Mouse (Mus musculus): Measurements from ENCODE around the gene Gm45623. TPM values are rescaled to one million over a fixed set of nuclear protein-coding genes. Genes with fewer than 3 reads are reported as not detected.

The Gm45623 gene
- 4.5 and 5.0 TPM in 2 replicates for polyA plus RNA-seq (2014; fragmentation: Nextera tagmentation; extraction: Ambion mirVana)

GRCm38 (mm10) chr13:56753192-56753951 lies at the start of gene Gm45623:
Gene Gm45623, minus strand, starts transcription at chr13:56753827.
- ATAC-seq (ENCODE audit: insufficient number of reproducible peaks, insufficient read depth, low FRiP score, low read depth) = no peak

GRCm38 (mm10) chr13:56797459-56797858 lies 43.8 kb upstream of the Gm45623 start:
- Histone ChIP-seq H3K27ac (ENCODE audit: low read length) (no peak overlapping the region), H3K27me3 (ENCODE audit: control insufficient read depth, insufficient read depth, low read length) (no peaks in the 10 kb centered on the region), H3K4me2 (replicated peaks; ENCODE audit: low read depth, low read length) (no peak overlapping the region), H3K4me1 (ENCODE audit: control insufficient read depth, insufficient read depth, low read length) (no peaks in the 10 kb centered on the region), H3K9ac (replicated peaks; ENCODE audit: low read depth, low read length) (no peak overlapping the region), H3K9me3 (ENCODE audit: control insufficient read depth, low read depth, low read length) (no peaks in the 10 kb centered on the region), H3K36me3 (ENCODE audit: control insufficient read depth, insufficient read depth, low read length) (no peaks in the 10 kb centered on the region), H3K4me3 (ENCODE audit: low read depth, low read length) (no peak overlapping the region)
- no peak for ATAC-seq (ENCODE audit: insufficient number of reproducible peaks, insufficient read depth, low FRiP score, low read depth)
- 58% methylated on average over 7 of the region's 7 CpGs for WGBS

More at GRCm38 (mm10) chr13:56753192-56753951, at the start of gene Gm45623:
- Histone ChIP-seq H3K9ac (replicated peaks; ENCODE audit: low read depth, low read length) (peak within 1 kb of the TSS; percentile 57), H3K36me3 (ENCODE audit: control insufficient read depth, insufficient read depth, low read length) (no peaks in the 10 kb centered on the region), H3K27ac (ENCODE audit: low read length) (0 out of 2 replicates have a peak within 1 kb of the TSS, but pooled peaks have one; percentile 3), H3K9me3 (ENCODE audit: control insufficient read depth, low read depth, low read length) (no peaks in the 10 kb centered on the region), H3K4me1 (ENCODE audit: control insufficient read depth, insufficient read depth, low read length) (peaks cover 21% of the 10 kb centered on the region; the same call in 1 of the 2 replicates), H3K27me3 (ENCODE audit: control insufficient read depth, insufficient read depth, low read length) (peaks cover 12% of the 10 kb centered on the region; the same call in 1 of the 2 replicates), H3K4me3 (ENCODE audit: low read depth, low read length) (peak within 1 kb of the TSS; percentile 50), H3K4me2 (replicated peaks; ENCODE audit: low read depth, low read length) (peak within 1 kb of the TSS; percentile 98)
- 1% methylated on average over 69 of the region's 71 CpGs for WGBS

GRCm38 (mm10) chr13:56795501-56795900 lies 41.9 kb upstream of the Gm45623 start:
- H3K4me2 ChIP-seq (replicated peaks; ENCODE audit: low read depth, low read length) = no peak overlapping the region
- no peak for ATAC-seq (ENCODE audit: insufficient number of reproducible peaks, insufficient read depth, low FRiP score, low read depth)

GRCm38 (mm10) chr13:56794441-56794840 lies 40.8 kb upstream of the Gm45623 start:
- H3K4me1 ChIP-seq (ENCODE audit: control insufficient read depth, insufficient read depth, low read length) = no peaks in the 10 kb centered on the region
- ATAC-seq (ENCODE audit: insufficient number of reproducible peaks, insufficient read depth, low FRiP score, low read depth) = no peak
- H3K9me3 ChIP-seq (ENCODE audit: control insufficient read depth, low read depth, low read length) = no peaks in the 10 kb centered on the region
- H3K9ac ChIP-seq (replicated peaks; ENCODE audit: low read depth, low read length) = no peak overlapping the region
- no peaks in the 10 kb centered on the region for H3K27me3 ChIP-seq (ENCODE audit: control insufficient read depth, insufficient read depth, low read length)
- H3K4me2 ChIP-seq (replicated peaks; ENCODE audit: low read depth, low read length) = no peak overlapping the region
- 62% methylated on average over 7 of the region's 7 CpGs for WGBS
- H3K4me3 ChIP-seq (ENCODE audit: low read depth, low read length) = no peak overlapping the region
- H3K36me3 ChIP-seq (ENCODE audit: control insufficient read depth, insufficient read depth, low read length) = no peaks in the 10 kb centered on the region
- no peak overlapping the region for H3K27ac ChIP-seq (ENCODE audit: low read length)

More at GRCm38 (mm10) chr13:56795501-56795900, 41.9 kb upstream of the Gm45623 start:
- Histone ChIP-seq H3K27me3 (ENCODE audit: control insufficient read depth, insufficient read depth, low read length) (no peaks in the 10 kb centered on the region), H3K27ac (ENCODE audit: low read length) (no peak overlapping the region), H3K36me3 (ENCODE audit: control insufficient read depth, insufficient read depth, low read length) (no peaks in the 10 kb centered on the region), H3K9ac (replicated peaks; ENCODE audit: low read depth, low read length) (no peak overlapping the region), H3K4me1 (ENCODE audit: control insufficient read depth, insufficient read depth, low read length) (no peaks in the 10 kb centered on the region), H3K9me3 (ENCODE audit: control insufficient read depth, low read depth, low read length) (no peaks in the 10 kb centered on the region), H3K4me3 (ENCODE audit: low read depth, low read length) (no peak overlapping the region)
- 82% methylated on average over 7 of the region's 7 CpGs for WGBS

GRCm38 (mm10) chr13:56792844-56793243 lies 39.2 kb upstream of the Gm45623 start:
- Histone ChIP-seq H3K27ac (ENCODE audit: low read length) (no peak overlapping the region), H3K4me3 (ENCODE audit: low read depth, low read length) (no peak overlapping the region), H3K9me3 (ENCODE audit: control insufficient read depth, low read depth, low read length) (no peaks in the 10 kb centered on the region), H3K4me2 (replicated peaks; ENCODE audit: low read depth, low read length) (no peak overlapping the region), H3K4me1 (ENCODE audit: control insufficient read depth, insufficient read depth, low read length) (no peaks in the 10 kb centered on the region), H3K36me3 (ENCODE audit: control insufficient read depth, insufficient read depth, low read length) (no peaks in the 10 kb centered on the region), H3K27me3 (ENCODE audit: control insufficient read depth, insufficient read depth, low read length) (no peaks in the 10 kb centered on the region), H3K9ac (replicated peaks; ENCODE audit: low read depth, low read length) (no peak overlapping the region)
- no peak for ATAC-seq (ENCODE audit: insufficient number of reproducible peaks, insufficient read depth, low FRiP score, low read depth)
- WGBS = 65% methylated on average over 3 of the region's 3 CpGs

GRCm38 (mm10) chr13:56790683-56791082 lies 37.1 kb upstream of the Gm45623 start:
- 91% methylated on average over 3 of the region's 3 CpGs for WGBS
- no peak overlapping the region for H3K4me3 ChIP-seq (ENCODE audit: low read depth, low read length)
- H3K9me3 ChIP-seq (ENCODE audit: control insufficient read depth, low read depth, low read length) = no peaks in the 10 kb centered on the region
- H3K9ac ChIP-seq (replicated peaks; ENCODE audit: low read depth, low read length) = no peak overlapping the region
- no peak overlapping the region for H3K4me2 ChIP-seq (replicated peaks; ENCODE audit: low read depth, low read length)
- no peaks in the 10 kb centered on the region for H3K4me1 ChIP-seq (ENCODE audit: control insufficient read depth, insufficient read depth, low read length)
- no peaks in the 10 kb centered on the region for H3K27me3 ChIP-seq (ENCODE audit: control insufficient read depth, insufficient read depth, low read length)
- no peaks in the 10 kb centered on the region for H3K36me3 ChIP-seq (ENCODE audit: control insufficient read depth, insufficient read depth, low read length)
- ATAC-seq (ENCODE audit: insufficient number of reproducible peaks, insufficient read depth, low FRiP score, low read depth) = no peak
- no peak overlapping the region for H3K27ac ChIP-seq (ENCODE audit: low read length)

- no peak overlapping the region for H3K9ac ChIP-seq (replicated peaks; ENCODE audit: low read depth, low read length)
- H3K4me1 ChIP-seq (ENCODE audit: control insufficient read depth, insufficient read depth, low read length) = no peaks in the 10 kb centered on the region
- ATAC-seq (ENCODE audit: insufficient number of reproducible peaks, insufficient read depth, low FRiP score, low read depth) = no peak
- no peaks in the 10 kb centered on the region for H3K36me3 ChIP-seq (ENCODE audit: control insufficient read depth, insufficient read depth, low read length)
- WGBS = 86% methylated on average over 1 of the region's 1 CpGs
- H3K4me2 ChIP-seq (replicated peaks; ENCODE audit: low read depth, low read length) = no peak overlapping the region
- no peaks in the 10 kb centered on the region for H3K9me3 ChIP-seq (ENCODE audit: control insufficient read depth, low read depth, low read length)
- H3K27me3 ChIP-seq (ENCODE audit: control insufficient read depth, insufficient read depth, low read length) = no peaks in the 10 kb centered on the region
- H3K27ac ChIP-seq (ENCODE audit: low read length) = no peak overlapping the region
- H3K4me3 ChIP-seq (ENCODE audit: low read depth, low read length) = no peak overlapping the region
These were observed 29.0 kb upstream of the Gm45623 start for GRCm38 (mm10) chr13:56782621-56783020.

- H3K9ac ChIP-seq (replicated peaks; ENCODE audit: low read depth, low read length) = no peak overlapping the region
- H3K27ac ChIP-seq (ENCODE audit: low read length) = no peak overlapping the region
- ATAC-seq (ENCODE audit: insufficient number of reproducible peaks, insufficient read depth, low FRiP score, low read depth) = no peak
- H3K4me3 ChIP-seq (ENCODE audit: low read depth, low read length) = no peak overlapping the region
- H3K4me1 ChIP-seq (ENCODE audit: control insufficient read depth, insufficient read depth, low read length) = no peaks in the 10 kb centered on the region
- 85% methylated on average over 3 of the region's 3 CpGs for WGBS
- no peaks in the 10 kb centered on the region for H3K36me3 ChIP-seq (ENCODE audit: control insufficient read depth, insufficient read depth, low read length)
- H3K27me3 ChIP-seq (ENCODE audit: control insufficient read depth, insufficient read depth, low read length) = no peaks in the 10 kb centered on the region
- H3K9me3 ChIP-seq (ENCODE audit: control insufficient read depth, low read depth, low read length) = no peaks in the 10 kb centered on the region
- H3K4me2 ChIP-seq (replicated peaks; ENCODE audit: low read depth, low read length) = no peak overlapping the region
These were observed 28.1 kb upstream of the Gm45623 start for GRCm38 (mm10) chr13:56781697-56782096.
